ENCODE assay signal across 29 mouse cellular contexts in genomic region chr1:22762780-22763179, GRCm38 (mm10). TPM values are rescaled to one million over a fixed set of nuclear protein-coding genes. Genes with fewer than 3 reads are reported as not detected.
DNase-seq lines count a peak whose midpoint lies in the region; ATAC-seq lines count a peak whose summit lies in the region.
"Had no signal": no experiment of that assay in that cellular context is flagged by ENCODE, and none has a peak within 500 bp of the region (broad histone marks: within the 10 kb centered on the region; RNA-seq: fewer than 3 reads in every experiment).

No protein-coding gene starts in this region.

- H3K36me3 ChIP-seq in hindbrain, embryonic 13.5 days = no peaks in the 10 kb centered on the region
- no peaks in the 10 kb centered on the region for H3K36me3 ChIP-seq in hindbrain, embryonic 12.5 days
- no peaks in the 10 kb centered on the region for H3K36me3 ChIP-seq in midbrain, embryonic 11.5 days (ENCODE audit: control insufficient read depth, insufficient read depth, low read length)
- H3K36me3 ChIP-seq in midbrain, embryonic 10.5 days = no peaks in the 10 kb centered on the region
- H3K36me3 ChIP-seq in midbrain, embryonic 14.5 days (ENCODE audit: control insufficient read depth, insufficient read depth, low read length) = no peaks in the 10 kb centered on the region
- no peaks in the 10 kb centered on the region for H3K36me3 ChIP-seq in midbrain, embryonic 16.5 days (ENCODE audit: control insufficient read depth, insufficient read depth, low read length)
- H3K36me3 ChIP-seq in neural tube, embryonic 13.5 days = no peaks in the 10 kb centered on the region
- H3K36me3 ChIP-seq: embryonic facial prominence, embryonic 13.5 days; embryonic facial prominence, embryonic 15.5 days; forebrain, embryonic 10.5 days; forebrain, embryonic 12.5 days; G1E had no signal

- peak; percentile 52; the same call in 1 of the 2 replicates for ATAC-seq in hindbrain, embryonic 13.5 days (ENCODE audit: low FRiP score)
- no peak for ATAC-seq in hindbrain, embryonic 12.5 days (ENCODE audit: low FRiP score)
- peak; percentile 52; the same call in 1 of the 2 replicates for ATAC-seq in midbrain, embryonic 11.5 days (ENCODE audit: low FRiP score)
- no peak for ATAC-seq in midbrain, embryonic 14.5 days (ENCODE audit: low FRiP score, low TSS enrichment)
- ATAC-seq in midbrain, embryonic 16.5 days = no peak
- ATAC-seq in neural tube, embryonic 13.5 days (ENCODE audit: low read depth) = peak; percentile 19; the same call in 1 of the 2 replicates
- ATAC-seq: activated CD4-positive, CD25-positive, alpha-beta regulatory T cell, adult 4 months; CD4-positive, CD25-positive, alpha-beta regulatory T cell, adult 4 months; forebrain, embryonic 14.5 days; Patski had no signal

- no peaks in the 10 kb centered on the region for H3K4me1 ChIP-seq in hindbrain, embryonic 13.5 days (replicated peaks)
- H3K4me1 ChIP-seq in hindbrain, embryonic 12.5 days = no peaks in the 10 kb centered on the region
- H3K4me1 ChIP-seq in midbrain, embryonic 11.5 days (ENCODE audit: control insufficient read depth, insufficient read depth, low read length) = no peaks in the 10 kb centered on the region
- H3K4me1 ChIP-seq in midbrain, embryonic 10.5 days = no peaks in the 10 kb centered on the region
- H3K4me1 ChIP-seq in midbrain, embryonic 14.5 days (ENCODE audit: control insufficient read depth, insufficient read depth, low read length) = no peaks in the 10 kb centered on the region
- no peaks in the 10 kb centered on the region; the same call in 1 of the 2 replicates for H3K4me1 ChIP-seq in midbrain, embryonic 16.5 days (ENCODE audit: control insufficient read depth, insufficient read depth, low read length)
- H3K4me1 ChIP-seq in neural tube, embryonic 13.5 days (replicated peaks) = 0 out of 2 replicates have a peak, but pooled peaks cover 3% of the 10 kb centered on the region
- H3K4me1 ChIP-seq: embryonic facial prominence, embryonic 13.5 days; embryonic facial prominence, embryonic 15.5 days; forebrain, embryonic 10.5 days; forebrain, embryonic 12.5 days had no signal

- no peak overlapping the region for H3K4me3 ChIP-seq in hindbrain, embryonic 13.5 days
- no peak overlapping the region for H3K4me3 ChIP-seq in hindbrain, embryonic 12.5 days
- no peak overlapping the region for H3K4me3 ChIP-seq in midbrain, embryonic 11.5 days (ENCODE audit: low read depth, low read length)
- no peak overlapping the region for H3K4me3 ChIP-seq in midbrain, embryonic 10.5 days
- H3K4me3 ChIP-seq in midbrain, embryonic 14.5 days (replicated peaks; ENCODE audit: low read depth, low read length) = no peak overlapping the region
- no peak overlapping the region for H3K4me3 ChIP-seq in midbrain, embryonic 16.5 days (ENCODE audit: low read depth, low read length)
- H3K4me3 ChIP-seq in neural tube, embryonic 13.5 days = no peak overlapping the region
- H3K4me3 ChIP-seq: embryonic facial prominence, embryonic 13.5 days; embryonic facial prominence, embryonic 15.5 days; erythroblast, embryonic 14.5 days; forebrain, embryonic 10.5 days; forebrain, embryonic 12.5 days had no signal

- no peak overlapping the region for H3K9ac ChIP-seq in hindbrain, embryonic 13.5 days
- H3K9ac ChIP-seq in hindbrain, embryonic 12.5 days = no peak overlapping the region
- no peak overlapping the region for H3K9ac ChIP-seq in midbrain, embryonic 11.5 days (ENCODE audit: low read length)
- H3K9ac ChIP-seq in midbrain, embryonic 14.5 days (replicated peaks; ENCODE audit: low read length) = no peak overlapping the region
- H3K9ac ChIP-seq in midbrain, embryonic 16.5 days (ENCODE audit: low read depth, low read length) = no peak overlapping the region
- H3K9ac ChIP-seq in neural tube, embryonic 13.5 days = no peak overlapping the region
- H3K9ac ChIP-seq: embryonic facial prominence, embryonic 13.5 days; embryonic facial prominence, embryonic 15.5 days; forebrain, embryonic 12.5 days had no signal

- no peak overlapping the region for H3K4me2 ChIP-seq in hindbrain, embryonic 13.5 days
- H3K4me2 ChIP-seq in hindbrain, embryonic 12.5 days (replicated peaks) = no peak overlapping the region
- H3K4me2 ChIP-seq in midbrain, embryonic 11.5 days = no peak overlapping the region
- no peak overlapping the region for H3K4me2 ChIP-seq in midbrain, embryonic 14.5 days (ENCODE audit: low read length)
- no peak overlapping the region for H3K4me2 ChIP-seq in midbrain, embryonic 16.5 days (ENCODE audit: low read length)
- no peak overlapping the region for H3K4me2 ChIP-seq in neural tube, embryonic 13.5 days
- H3K4me2 ChIP-seq: embryonic facial prominence, embryonic 13.5 days; embryonic facial prominence, embryonic 15.5 days; forebrain, embryonic 12.5 days had no signal

- 63% methylated on average over 5 of the region's 5 CpGs for WGBS in hindbrain, embryonic 13.5 days
- WGBS in hindbrain, embryonic 12.5 days = 84% methylated on average over 5 of the region's 5 CpGs
- 85% methylated on average over 5 of the region's 5 CpGs for WGBS in midbrain, embryonic 11.5 days
- 94% methylated on average over 5 of the region's 5 CpGs for WGBS in midbrain, embryonic 10.5 days
- WGBS in midbrain, embryonic 14.5 days = 58% methylated on average over 5 of the region's 5 CpGs
- 65% methylated on average over 5 of the region's 5 CpGs for WGBS in midbrain, embryonic 16.5 days
- WGBS in neural tube, embryonic 13.5 days = 61% methylated on average over 5 of the region's 5 CpGs

- DNase-seq in midbrain, embryonic 11.5 days (ENCODE audit: low spot score, missing footprints) = no peak
- DNase-seq in midbrain, embryonic 10.5 days (ENCODE audit: low spot score) = no peak
- peak; percentile 9 for DNase-seq in midbrain, embryonic 14.5 days
- no peak for DNase-seq in neural tube, embryonic 10.5 days (ENCODE audit: extremely low spot score, low spot score)
- DNase-seq: adrenal gland, adult 8-10 months; adrenal gland, postnatal 14 days; adrenal gland, postnatal 36 days; B cell, adult 2 months; cerebellum, adult 11-12 months; cerebellum, adult 2 months; cerebellum, adult 9-10 months; cerebellum, postnatal 14 days; cerebellum, postnatal 36 days; embryo, embryonic 11 days had no signal

- no peak overlapping the region for H3K27ac ChIP-seq in hindbrain, embryonic 13.5 days
- no peak overlapping the region for H3K27ac ChIP-seq in hindbrain, embryonic 12.5 days
- no peak overlapping the region for H3K27ac ChIP-seq in midbrain, embryonic 11.5 days (ENCODE audit: low read depth, low read length)
- no peak overlapping the region for H3K27ac ChIP-seq in midbrain, embryonic 10.5 days (replicated peaks)
- no peak overlapping the region for H3K27ac ChIP-seq in midbrain, embryonic 14.5 days (replicated peaks; ENCODE audit: low read depth, low read length)
- no peak overlapping the region for H3K27ac ChIP-seq in midbrain, embryonic 16.5 days (ENCODE audit: low read length)
- H3K27ac ChIP-seq in neural tube, embryonic 13.5 days (replicated peaks) = no peak overlapping the region
- H3K27ac ChIP-seq: embryonic facial prominence, embryonic 13.5 days; embryonic facial prominence, embryonic 15.5 days; forebrain, embryonic 10.5 days; forebrain, embryonic 12.5 days had no signal

- no peaks in the 10 kb centered on the region for H3K27me3 ChIP-seq in hindbrain, embryonic 13.5 days
- no peaks in the 10 kb centered on the region for H3K27me3 ChIP-seq in hindbrain, embryonic 12.5 days
- H3K27me3 ChIP-seq in midbrain, embryonic 11.5 days (ENCODE audit: control insufficient read depth, insufficient read depth, low read length) = no peaks in the 10 kb centered on the region
- H3K27me3 ChIP-seq in midbrain, embryonic 10.5 days (ENCODE audit: low read depth, poor library complexity, severe bottlenecking) = no peaks in the 10 kb centered on the region
- H3K27me3 ChIP-seq in midbrain, embryonic 14.5 days (ENCODE audit: control insufficient read depth, insufficient read depth, low read length) = no peaks in the 10 kb centered on the region
- no peaks in the 10 kb centered on the region for H3K27me3 ChIP-seq in midbrain, embryonic 16.5 days (ENCODE audit: control insufficient read depth, insufficient read depth, low read depth, low read length)
- no peaks in the 10 kb centered on the region for H3K27me3 ChIP-seq in neural tube, embryonic 13.5 days
- H3K27me3 ChIP-seq: CH12.LX; embryonic facial prominence, embryonic 13.5 days; embryonic facial prominence, embryonic 15.5 days; forebrain, embryonic 12.5 days had no signal

- no peaks in the 10 kb centered on the region for H3K9me3 ChIP-seq in hindbrain, embryonic 13.5 days
- H3K9me3 ChIP-seq in hindbrain, embryonic 12.5 days (replicated peaks) = no peaks in the 10 kb centered on the region
- H3K9me3 ChIP-seq in midbrain, embryonic 11.5 days (ENCODE audit: control insufficient read depth, low read length) = no peaks in the 10 kb centered on the region
- H3K9me3 ChIP-seq in midbrain, embryonic 10.5 days (replicated peaks) = no peaks in the 10 kb centered on the region
- no peaks in the 10 kb centered on the region for H3K9me3 ChIP-seq in midbrain, embryonic 14.5 days (ENCODE audit: control insufficient read depth, low read length)
- H3K9me3 ChIP-seq in midbrain, embryonic 16.5 days (replicated peaks; ENCODE audit: control insufficient read depth, low read length, poor library complexity, severe bottlenecking) = no peaks in the 10 kb centered on the region
- no peaks in the 10 kb centered on the region for H3K9me3 ChIP-seq in neural tube, embryonic 13.5 days
- H3K9me3 ChIP-seq: embryonic facial prominence, embryonic 13.5 days; embryonic facial prominence, embryonic 15.5 days; forebrain, embryonic 10.5 days; forebrain, embryonic 12.5 days; G1E had no signal

RNA-seq across cellular contexts. Expression of gene Rims1, which starts 43.0 kb away (rescaled TPM):
- polyA plus RNA-seq in hindbrain, embryonic 13.5 days (2015; fragmentation: Nextera tagmentation; extraction: Ambion mirVana) = 10.1 and 10.8 TPM in 2 replicates
- polyA plus RNA-seq in hindbrain, embryonic 12.5 days (2016; fragmentation: Nextera tagmentation; extraction: Ambion mirVana) = 8.8 and 8.9 TPM in 2 replicates
- polyA plus RNA-seq in midbrain, embryonic 11.5 days (2014; fragmentation: Nextera tagmentation; extraction: Ambion mirVana) = 2.1 and 3.6 TPM in 2 replicates
- polyA plus RNA-seq in midbrain, embryonic 10.5 days (2016; fragmentation: Nextera tagmentation; extraction: Ambion mirVana) = 1.2 and 1.8 TPM in 2 replicates
- 17.1 and 19.1 TPM in 2 replicates for polyA plus RNA-seq in midbrain, embryonic 14.5 days (2014; fragmentation: Nextera tagmentation; extraction: Ambion mirVana)
- polyA plus RNA-seq in midbrain, embryonic 16.5 days (2015; fragmentation: Nextera tagmentation; extraction: Ambion mirVana) = 18.4 and 19.7 TPM in 2 replicates
- 13.0 and 13.9 TPM in 2 replicates for polyA plus RNA-seq in neural tube, embryonic 13.5 days (2015; fragmentation: Nextera tagmentation; extraction: Ambion mirVana)
- polyA plus RNA-seq: activated CD4-positive, CD25-positive, alpha-beta regulatory T cell, adult 4 months; CD4-positive, CD25-positive, alpha-beta regulatory T cell, adult 4 months; erythroblast, embryonic 14.5 days; G1E; Patski had no signal

Comparison
In these comparisons a context has a peak if more than half of its experiments do, and no peak if none do; other contexts are left out.
1. ATAC-seq: peak in hindbrain, embryonic 13.5 days (single experiment), midbrain, embryonic 11.5 days (single experiment) and neural tube, embryonic 13.5 days (single experiment); none in hindbrain, embryonic 12.5 days (single experiment), midbrain, embryonic 14.5 days (single experiment) and midbrain, embryonic 16.5 days (single experiment).